Mouse (Mus musculus) C2C12 (cell line): ENCODE measurements around the gene Msi2.

Experiments used
- CEBPB ChIP-seq: IDR thresholded peaks from one replicate; pipeline ENCODE4 v1.6.1; 2011; ENCODE audit warnings: low read depth, mild to moderate bottlenecking, control low read depth, moderate library complexity
- CTCF ChIP-seq: IDR thresholded peaks from one replicate; pipeline ENCODE4 v1.5.1; 2011; ENCODE audit not compliant: control insufficient read depth, insufficient read depth, insufficient read length
- FOSL1 ChIP-seq: IDR thresholded peaks from one replicate; pipeline ENCODE4 v1.8.0; 2011; ENCODE audit warnings: mild to moderate bottlenecking, low read length; ENCODE audit not compliant: poor library complexity, insufficient read depth, severe bottlenecking
- MAX ChIP-seq: IDR thresholded peaks from one replicate; pipeline ENCODE4 v1.6.1; 2011; ENCODE audit warnings: mild to moderate bottlenecking, control low read depth
- USF1 ChIP-seq: IDR thresholded peaks from one replicate; pipeline ENCODE4 v1.6.1; 2011; ENCODE audit warnings: low read depth, mild to moderate bottlenecking, control low read depth, moderate library complexity

DNA sequence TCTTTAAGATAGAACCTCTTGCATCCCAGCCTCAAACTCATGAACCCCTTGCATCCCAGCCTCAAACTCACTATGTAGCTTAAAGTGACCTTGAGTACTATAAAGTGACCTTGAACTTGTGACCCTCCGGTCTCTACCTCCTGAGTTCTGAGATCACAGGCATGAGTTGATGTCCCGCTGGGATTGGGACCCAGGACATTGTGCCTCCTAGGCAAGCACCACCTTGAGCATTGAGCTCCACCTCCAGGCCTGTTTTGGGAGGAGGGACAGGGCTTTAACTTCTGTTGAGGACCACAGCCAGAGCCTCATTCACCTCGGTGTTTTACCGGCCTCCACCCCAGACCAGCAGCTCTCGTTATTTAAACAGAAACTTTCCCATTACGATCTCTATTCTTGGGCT, 93.7 kb downstream of the Msi2 start:
- no peak for TF ChIP-seq USF1
- TF ChIP-seq CTCF: no peak
- TF ChIP-seq MAX: no peak
- no peak for TF ChIP-seq CEBPB
- no peak for TF ChIP-seq FOSL1
